Mouse (Mus musculus) embryonic facial prominence, embryonic 11.5 days (tissue): Measurements from ENCODE around the gene 2310011J03Rik. TPM values are rescaled to one million over a fixed set of nuclear protein-coding genes. Genes with fewer than 3 reads are reported as not detected.

Experiments used
- ATAC-seq: fragments of 200-750 bp; cut with Nextera tagmentation; replicated peaks from 2 replicates; pipeline ENCODE4 v1.8.0; 2017; ENCODE audit warnings: low read depth; ENCODE audit not compliant: insufficient number of reproducible peaks, low FRiP score, low TSS enrichment
- DNase-seq: peaks from one replicate; pipeline ENCODE4 v3.0.0-alpha.2; 2015; ENCODE audit warnings: low spot score
- H3K27ac ChIP-seq: fragments of 300-500 bp; sonication (generic); replicated peaks from 2 replicates; pipeline ENCODE4 v1.5.1; 2014; ENCODE audit warnings: mild to moderate bottlenecking, low read depth, low read length, control low read depth
- H3K27me3 ChIP-seq: fragments of 300-500 bp; sonication (generic); 2 replicates; pipeline ENCODE4 v1.6.1; 2014; ENCODE audit warnings: mild to moderate bottlenecking, low read length, moderate library complexity, mixed read lengths; ENCODE audit not compliant: control insufficient read depth, insufficient read depth
- H3K36me3 ChIP-seq: fragments of 300-500 bp; sonication (generic); replicated peaks from 2 replicates; pipeline ENCODE4 v1.6.1; 2014; ENCODE audit warnings: low read depth, mild to moderate bottlenecking, low read length, moderate library complexity, mixed read lengths; ENCODE audit not compliant: control insufficient read depth, insufficient read depth
- H3K4me1 ChIP-seq: fragments of 300-500 bp; sonication (generic); 2 replicates; pipeline ENCODE4 v1.6.1; 2014; ENCODE audit warnings: low read length, mixed read lengths; ENCODE audit not compliant: control insufficient read depth, insufficient read depth
- H3K4me2 ChIP-seq: fragments of 300-500 bp; sonication (generic); 2 replicates; pipeline ENCODE4 v1.6.1; 2014; ENCODE audit warnings: low read depth, mild to moderate bottlenecking, control low read depth, low read length, moderate library complexity
- H3K4me3 ChIP-seq: fragments of 300-500 bp; sonication (generic); 2 replicates; pipeline ENCODE4 v1.5.1; 2014; ENCODE audit warnings: low read depth, low read length, control low read depth
- H3K9ac ChIP-seq: fragments of 300-500 bp; sonication (generic); replicated peaks from 2 replicates; pipeline ENCODE4 v1.6.1; 2014; ENCODE audit warnings: mild to moderate bottlenecking, control low read depth, low read length
- H3K9me3 ChIP-seq: fragments of 300-500 bp; sonication (generic); replicated peaks from 2 replicates; pipeline ENCODE4 v1.6.1; 2016; ENCODE audit warnings: mild to moderate bottlenecking, low read length, inconsistent platforms, mixed read lengths; ENCODE audit not compliant: control insufficient read depth
- WGBS: fragments of 180-500 bp; shearing (Covaris S2); extraction: QIAGEN DNeasy Blood & Tissue Kit; methylation state at CpG from one replicate; pipeline ENCODE4 v1.1.7; 2014; 5-methylcytosine and 5-hydroxymethylcytosine counted together
- polyA plus RNA-seq: library from polyadenylated mRNA; unstranded; fragments of >200 nt; fragmentation: Nextera tagmentation; extraction: Ambion mirVana; gene quantifications from 2 replicates; pipeline ENCODE4 v1.2.1, GENCODE M21; 2014

2310011J03Rik gene
- polyA plus RNA-seq, 1 experiment from 2014 or later: 36.5 TPM

DNA sequence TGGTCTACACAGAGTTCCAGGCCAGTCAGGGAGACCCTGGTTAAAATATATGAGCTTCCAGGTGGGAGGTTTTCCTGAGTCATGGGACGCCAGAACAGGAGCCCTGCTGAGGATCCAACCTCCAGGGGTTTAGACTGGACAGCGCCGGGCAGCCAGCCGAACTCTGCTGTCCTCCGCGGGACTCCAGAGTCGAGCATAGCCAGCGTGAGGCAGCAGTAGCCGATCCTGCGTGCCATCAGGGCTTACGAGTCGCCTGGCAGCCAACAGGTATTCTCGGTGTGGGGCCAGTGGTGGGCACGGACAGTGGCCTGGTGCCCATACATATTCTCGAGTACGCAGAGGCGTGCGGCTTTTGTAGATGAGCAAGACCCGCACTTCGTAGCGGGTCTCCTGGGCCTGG is 20.7 kb upstream of the 2310011J03Rik start:
- Histone ChIP-seq H3K9ac (no peak overlapping the region), H3K27me3 (peaks cover 59% of the 10 kb centered on the region), H3K36me3 (no peaks in the 10 kb centered on the region), H3K4me1 (peaks cover 2% of the 10 kb centered on the region; the same call in 1 of the 2 replicates), H3K27ac (no peak overlapping the region), H3K9me3 (no peaks in the 10 kb centered on the region), H3K4me3 (no peak overlapping the region), H3K4me2 (no peak overlapping the region)
- DNase-seq: no peak
- ATAC-seq: no peak
- 11% methylated on average over 21 of the region's 21 CpGs for WGBS

DNA sequence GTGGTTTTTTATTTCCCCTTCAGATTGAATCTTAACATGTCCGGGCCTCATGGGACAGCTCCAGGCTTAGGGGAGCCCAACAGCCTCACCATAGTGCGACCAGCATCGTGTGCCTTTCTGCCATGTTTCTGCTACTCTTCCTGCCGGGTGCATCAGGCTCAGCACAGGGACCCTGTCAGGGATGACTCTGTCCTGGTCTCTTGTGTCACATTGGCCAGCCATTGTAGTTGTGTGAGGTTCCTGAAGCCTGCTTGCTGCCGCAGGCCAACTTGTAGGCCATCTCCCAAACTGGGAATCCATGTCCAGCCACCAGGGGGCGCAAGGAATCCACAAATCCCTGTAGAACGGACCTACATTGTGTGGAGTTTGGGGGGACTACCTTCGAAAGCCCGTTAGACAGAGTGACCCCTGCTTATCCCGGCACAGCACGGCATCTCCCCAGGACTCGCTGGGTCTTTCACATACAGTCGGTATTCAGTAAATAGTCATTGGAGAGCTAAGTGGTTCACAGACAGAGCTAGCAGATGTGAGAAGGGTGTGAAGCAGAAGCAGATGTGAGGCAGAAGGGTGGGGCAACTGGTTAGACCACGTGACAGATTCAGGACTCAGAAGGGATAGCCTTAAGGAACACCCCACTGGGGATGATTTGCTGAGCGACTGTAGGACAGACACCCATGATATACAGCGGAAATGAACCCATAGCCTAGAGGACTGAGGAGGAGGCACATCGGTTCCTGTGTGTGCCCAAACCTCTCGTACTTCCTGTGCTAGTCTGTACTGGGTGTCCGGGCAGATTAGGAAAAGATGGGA is 19.8 kb upstream of the 2310011J03Rik start:
- H3K4me1 ChIP-seq: no peaks in the 10 kb centered on the region
- no peak overlapping the region for H3K27ac ChIP-seq
- peaks cover 51% of the 10 kb centered on the region for H3K27me3 ChIP-seq
- H3K9me3 ChIP-seq: no peaks in the 10 kb centered on the region
- no peak overlapping the region; the same call in 1 of the 2 replicates for H3K4me2 ChIP-seq
- no peak overlapping the region for H3K9ac ChIP-seq
- DNase-seq: peak; percentile 91
- ATAC-seq: peak; percentile 20
- H3K4me3 ChIP-seq: no peak overlapping the region
- no peaks in the 10 kb centered on the region for H3K36me3 ChIP-seq
- 19% methylated on average over 19 of the region's 19 CpGs for WGBS

- Histone ChIP-seq H3K9me3 (no peaks in the 10 kb centered on the region), H3K9ac (no peak overlapping the region), H3K27me3 (peaks cover 15% of the 10 kb centered on the region), H3K4me1 (no peaks in the 10 kb centered on the region), H3K36me3 (no peaks in the 10 kb centered on the region), H3K27ac (no peak overlapping the region), H3K4me3 (no peak overlapping the region), H3K4me2 (no peak overlapping the region)
- no peak for ATAC-seq
- DNase-seq: no peak
- 88% methylated on average over 12 of the region's 12 CpGs for WGBS
Observed at GRCm38 (mm10) chr10:80336263-80336662, 15.9 kb upstream of the 2310011J03Rik start.

DNA sequence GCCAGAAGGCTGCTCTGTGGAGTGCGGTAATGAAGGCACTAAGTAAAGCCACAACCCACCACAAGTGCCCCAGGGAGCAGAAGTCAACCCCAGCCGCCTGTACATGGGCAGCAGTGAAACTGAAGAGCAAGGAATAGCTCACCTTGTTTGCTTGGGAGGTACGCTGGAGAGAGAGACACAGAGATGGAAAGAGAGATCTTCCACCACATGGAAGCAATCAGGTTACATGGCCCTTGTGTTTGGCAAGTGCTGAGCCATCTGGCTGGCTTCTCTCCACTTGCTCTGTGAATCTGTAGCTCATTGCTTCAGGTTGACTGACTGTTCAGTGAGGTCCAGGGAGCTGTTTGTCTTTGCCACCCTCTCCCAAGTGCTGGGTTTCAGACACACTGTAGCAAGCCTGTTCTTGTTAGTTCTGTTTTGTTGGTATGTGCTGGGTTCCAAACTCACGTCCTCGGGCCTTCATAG is 12.2 kb upstream of the 2310011J03Rik start:
- Histone ChIP-seq H3K4me2 (no peak overlapping the region), H3K27me3 (peaks cover 2% of the 10 kb centered on the region; the same call in 1 of the 2 replicates), H3K27ac (no peak overlapping the region), H3K36me3 (no peaks in the 10 kb centered on the region), H3K9ac (0 out of 2 replicates have a peak overlapping the region, but pooled peaks have one; percentile 6), H3K4me1 (no peaks in the 10 kb centered on the region), H3K4me3 (no peak overlapping the region), H3K9me3 (no peaks in the 10 kb centered on the region)
- no peak for ATAC-seq
- no peak for DNase-seq
- 72% methylated on average over 5 of the region's 5 CpGs for WGBS

- Histone ChIP-seq H3K9ac (no peak overlapping the region), H3K9me3 (no peaks in the 10 kb centered on the region), H3K36me3 (no peaks in the 10 kb centered on the region), H3K4me3 (no peak overlapping the region), H3K27ac (no peak overlapping the region), H3K4me1 (no peaks in the 10 kb centered on the region), H3K4me2 (no peak overlapping the region), H3K27me3 (peaks cover 2% of the 10 kb centered on the region; the same call in 1 of the 2 replicates)
- DNase-seq (no peak), ATAC-seq (no peak)
- WGBS: 53% methylated on average over 10 of the region's 10 CpGs
Observed at GRCm38 (mm10) chr10:80331636-80332524, 11.5 kb upstream of the 2310011J03Rik start.

- Histone ChIP-seq H3K36me3 (no peaks in the 10 kb centered on the region), H3K4me2 (no peak overlapping the region), H3K9ac (no peak overlapping the region), H3K4me3 (no peak overlapping the region), H3K9me3 (no peaks in the 10 kb centered on the region), H3K27me3 (peaks cover 2% of the 10 kb centered on the region; the same call in 1 of the 2 replicates), H3K4me1 (no peaks in the 10 kb centered on the region), H3K27ac (no peak overlapping the region)
- WGBS: 77% methylated on average over 2 of the region's 2 CpGs
- no peak for DNase-seq
- ATAC-seq: no peak
Observed at GRCm38 (mm10) chr10:80330888-80331287, 10.6 kb upstream of the 2310011J03Rik start.

DNA sequence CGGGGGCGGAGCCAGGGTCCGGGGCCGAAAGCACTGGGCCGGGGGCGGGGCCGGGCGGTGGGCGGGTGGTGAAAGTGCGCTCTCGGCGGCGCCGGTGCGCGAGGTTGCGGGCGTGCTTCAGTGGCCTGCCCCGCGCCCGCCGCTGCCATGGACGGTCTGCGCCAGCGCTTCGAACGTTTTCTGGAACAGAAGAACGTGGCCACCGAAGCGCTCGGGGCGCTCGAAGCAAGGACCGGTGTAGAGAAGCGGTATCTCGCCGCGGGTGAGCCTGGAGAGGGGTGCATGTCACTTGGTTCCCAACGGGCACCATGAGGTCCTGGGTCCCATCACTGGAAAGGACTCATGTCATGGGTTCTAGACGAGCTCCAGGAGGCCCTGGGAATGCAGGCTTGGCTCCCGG is 9.7 kb upstream of the 2310011J03Rik start:
- Histone ChIP-seq H3K27ac (no peak overlapping the region), H3K9ac (peak overlapping the region; percentile 57), H3K9me3 (no peaks in the 10 kb centered on the region), H3K36me3 (no peaks in the 10 kb centered on the region), H3K4me3 (peak overlapping the region; percentile 41), H3K27me3 (peaks cover 2% of the 10 kb centered on the region; the same call in 1 of the 2 replicates), H3K4me1 (no peaks in the 10 kb centered on the region), H3K4me2 (peak overlapping the region; percentile 82)
- DNase-seq: no peak
- 1% methylated on average over 38 of the region's 41 CpGs for WGBS
- ATAC-seq: no peak; the same call in 1 of the 2 replicates
